Mouse (Mus musculus): ENCODE measurements at regions not wholly inside any gene's neighbourhood (a gene's known extent, or its start where the extent isn't known, plus 50 kb on each side); places are given as distances from the start of the nearest gene placed in this dataset.

- no peak for TF ChIP-seq CTCF (IDR thresholded peaks at IDR 0.05; ENCODE audit: extremely low read depth, insufficient read depth, low read length)
- TF ChIP-seq POLR2A (IDR thresholded peaks at IDR 0.05; ENCODE audit: extremely low read depth, insufficient read depth, low read length), result no peak
These were observed 232.2 kb downstream of the Utp18 start for GRCm38 (mm10) chr11:93653401-93653800.

Measured in cortical plate, adult 2 months (tissue).